Mouse (Mus musculus) stomach, embryonic 14.5 days (tissue): ENCODE measurements around the gene Dydc1. TPM values are rescaled to one million over a fixed set of nuclear protein-coding genes. Genes with fewer than 3 reads are reported as not detected.

Experiments used
- ATAC-seq: fragments of 200-750 bp; cut with Nextera tagmentation; 2 replicates; pipeline ENCODE4 v1.8.0; 2017; ENCODE audit warnings: low read depth, moderate TSS enrichment; ENCODE audit not compliant: insufficient number of reproducible peaks, insufficient read depth, low FRiP score
- H3K27ac ChIP-seq: fragments of 300-500 bp; sonication (generic); 2 replicates; pipeline ENCODE4 v1.5.1; 2014; ENCODE audit warnings: mild to moderate bottlenecking, low read length, moderate library complexity, mixed read lengths
- H3K27me3 ChIP-seq: fragments of 300-500 bp; sonication (generic); 2 replicates; pipeline ENCODE4 v1.6.1; 2014; ENCODE audit warnings: low read length, control low read depth, mixed read lengths; ENCODE audit not compliant: control insufficient read depth, insufficient read depth
- H3K36me3 ChIP-seq: fragments of 300-500 bp; sonication (generic); 2 replicates; pipeline ENCODE4 v1.6.1; 2014; ENCODE audit warnings: mild to moderate bottlenecking, control low read depth, low read length, moderate library complexity, mixed read lengths; ENCODE audit not compliant: control insufficient read depth, insufficient read depth
- H3K4me1 ChIP-seq: fragments of 300-500 bp; sonication (generic); 2 replicates; pipeline ENCODE4 v1.6.1; 2014; ENCODE audit warnings: low read length, control low read depth, mixed read lengths; ENCODE audit not compliant: control insufficient read depth, insufficient read depth
- H3K4me2 ChIP-seq: fragments of 300-500 bp; sonication (generic); replicated peaks from 2 replicates; pipeline ENCODE4 v1.6.1; 2014; ENCODE audit warnings: low read depth, low read length, control low read depth
- H3K4me3 ChIP-seq: fragments of 300-500 bp; sonication (generic); 2 replicates; pipeline ENCODE4 v1.5.1; 2014; ENCODE audit warnings: low read depth, low read length, control low read depth
- H3K9ac ChIP-seq: fragments of 300-500 bp; sonication (generic); replicated peaks from 2 replicates; pipeline ENCODE4 v1.6.1; 2014; ENCODE audit warnings: low read depth, mild to moderate bottlenecking, control low read depth, low read length, moderate library complexity, mixed read lengths
- H3K9me3 ChIP-seq: fragments of 300-500 bp; sonication (generic); 2 replicates; pipeline ENCODE4 v1.6.1; 2016; ENCODE audit warnings: low read depth, low read length, control low read depth; ENCODE audit not compliant: control insufficient read depth
- WGBS: fragments of 180-500 bp; shearing (Covaris S2); extraction: QIAGEN DNeasy Blood & Tissue Kit; methylation state at CpG from one replicate; pipeline ENCODE4 v1.1.7; 2014; 5-methylcytosine and 5-hydroxymethylcytosine counted together
- polyA plus RNA-seq: library from polyadenylated mRNA; unstranded; fragments of >200 nt; fragmentation: Nextera tagmentation; extraction: Ambion mirVana; gene quantifications from 2 replicates; pipeline ENCODE4 v1.2.1, GENCODE M21; 2014

The Dydc1 gene
- polyA plus RNA-seq, 1 experiment from 2014 or later, result not detected

DNA sequence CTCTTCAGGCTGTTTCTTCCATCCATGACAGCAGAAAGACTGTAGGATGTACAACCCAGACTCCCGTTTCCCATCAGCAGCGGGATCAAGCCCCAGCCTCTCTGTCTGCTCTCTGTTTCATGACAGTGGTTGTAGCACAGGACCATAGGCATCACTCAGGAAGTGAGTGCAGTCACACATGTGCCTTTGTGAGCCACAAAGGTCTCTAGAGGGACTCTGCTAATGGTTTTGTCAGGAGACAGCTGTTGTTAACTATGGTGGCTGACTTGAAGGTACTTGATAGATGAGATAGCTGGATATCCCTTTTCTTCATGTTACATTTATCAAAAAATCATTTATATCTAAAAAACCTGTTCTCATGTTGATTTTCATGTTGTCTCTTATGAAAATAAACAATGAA lies 9.7 kb downstream of the Dydc1 start:
- H3K4me2 ChIP-seq, result no peak overlapping the region
- no peak overlapping the region for H3K9ac ChIP-seq
- H3K27me3 ChIP-seq, result no peaks in the 10 kb centered on the region
- H3K4me1 ChIP-seq, result no peaks in the 10 kb centered on the region
- 77% methylated on average over 2 of the region's 2 CpGs for WGBS
- no peak overlapping the region for H3K27ac ChIP-seq
- H3K36me3 ChIP-seq, result no peaks in the 10 kb centered on the region
- ATAC-seq, result no peak
- H3K4me3 ChIP-seq, result no peak overlapping the region
- no peaks in the 10 kb centered on the region for H3K9me3 ChIP-seq

DNA sequence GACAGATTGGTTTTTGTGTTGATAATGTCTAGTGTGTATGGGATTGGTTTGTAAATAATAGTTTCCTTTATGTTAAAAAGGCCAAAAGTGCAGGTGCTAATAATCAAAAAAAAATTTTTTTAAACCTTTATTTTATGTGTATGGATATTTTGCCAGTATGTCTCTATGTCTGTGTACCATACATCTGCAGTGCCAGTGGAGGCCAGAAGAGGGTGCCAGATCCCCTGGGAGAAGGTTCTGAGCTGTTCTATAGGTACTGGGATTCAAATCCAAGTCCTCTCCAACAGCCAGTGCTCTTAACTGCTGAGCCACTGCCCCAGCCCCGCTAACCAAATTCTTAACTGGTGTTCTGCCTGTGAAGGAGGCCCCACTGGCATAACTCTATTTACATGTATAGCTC lies 14.8 kb downstream of the Dydc1 start:
- Histone ChIP-seq H3K27me3 (no peaks in the 10 kb centered on the region), H3K4me2 (no peak overlapping the region), H3K36me3 (no peaks in the 10 kb centered on the region), H3K4me1 (no peaks in the 10 kb centered on the region), H3K9ac (no peak overlapping the region), H3K27ac (no peak overlapping the region), H3K4me3 (no peak overlapping the region), H3K9me3 (no peaks in the 10 kb centered on the region)
- WGBS, result 79% methylated on average over 1 of the region's 1 CpGs
- no peak for ATAC-seq

DNA sequence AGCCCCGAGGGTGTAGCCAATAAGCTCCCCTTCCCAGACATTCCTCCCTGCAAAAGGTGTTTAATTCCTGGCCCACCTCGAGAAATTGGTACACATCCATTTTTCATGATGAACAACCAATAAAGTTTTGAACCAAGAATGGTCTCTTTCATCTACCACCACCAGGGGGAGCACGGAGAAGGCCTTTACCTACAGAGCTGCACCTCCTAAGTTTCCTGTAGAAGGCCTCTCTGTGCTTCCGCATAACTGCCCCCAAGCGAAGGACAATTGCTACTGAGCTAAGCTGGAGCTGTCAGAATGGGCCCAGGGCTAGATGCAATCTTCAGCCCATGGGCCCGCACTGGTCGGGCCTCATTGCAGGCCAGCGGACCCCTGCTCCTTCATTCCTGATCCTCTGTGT lies 18.1 kb downstream of the Dydc1 start:
- H3K4me1 ChIP-seq, result no peaks in the 10 kb centered on the region
- no peak overlapping the region for H3K27ac ChIP-seq
- WGBS, result 52% methylated on average over 8 of the region's 8 CpGs
- H3K27me3 ChIP-seq, result no peaks in the 10 kb centered on the region
- no peak for ATAC-seq
- H3K4me3 ChIP-seq, result no peak overlapping the region
- H3K9ac ChIP-seq, result no peak overlapping the region
- no peak overlapping the region for H3K4me2 ChIP-seq
- no peaks in the 10 kb centered on the region for H3K9me3 ChIP-seq
- no peaks in the 10 kb centered on the region for H3K36me3 ChIP-seq

DNA sequence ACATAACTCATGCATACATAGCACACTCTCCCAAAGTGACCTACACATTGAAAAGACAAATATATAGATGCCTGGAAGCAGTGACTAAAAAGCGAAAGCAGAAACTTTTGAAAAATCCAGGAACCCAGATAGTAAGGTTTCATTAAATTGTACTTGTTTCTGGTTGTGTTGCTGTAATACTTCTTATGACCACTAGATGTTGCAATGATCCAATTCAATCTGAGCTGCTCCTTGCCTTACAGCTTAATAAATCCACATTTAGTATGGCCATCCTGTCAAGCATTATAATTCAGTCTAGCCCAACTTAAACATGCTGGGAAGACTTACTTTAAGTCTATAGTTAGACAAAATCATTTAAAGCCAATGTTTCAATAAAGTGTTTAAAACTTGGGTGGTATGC lies 21.4 kb downstream of the Dydc1 start:
- Histone ChIP-seq H3K4me2 (no peak overlapping the region), H3K9ac (no peak overlapping the region), H3K4me1 (no peaks in the 10 kb centered on the region), H3K27me3 (no peaks in the 10 kb centered on the region), H3K9me3 (no peaks in the 10 kb centered on the region), H3K27ac (no peak overlapping the region), H3K36me3 (no peaks in the 10 kb centered on the region), H3K4me3 (no peak overlapping the region)
- 44% methylated on average over 1 of the region's 1 CpGs for WGBS
- ATAC-seq, result no peak

DNA sequence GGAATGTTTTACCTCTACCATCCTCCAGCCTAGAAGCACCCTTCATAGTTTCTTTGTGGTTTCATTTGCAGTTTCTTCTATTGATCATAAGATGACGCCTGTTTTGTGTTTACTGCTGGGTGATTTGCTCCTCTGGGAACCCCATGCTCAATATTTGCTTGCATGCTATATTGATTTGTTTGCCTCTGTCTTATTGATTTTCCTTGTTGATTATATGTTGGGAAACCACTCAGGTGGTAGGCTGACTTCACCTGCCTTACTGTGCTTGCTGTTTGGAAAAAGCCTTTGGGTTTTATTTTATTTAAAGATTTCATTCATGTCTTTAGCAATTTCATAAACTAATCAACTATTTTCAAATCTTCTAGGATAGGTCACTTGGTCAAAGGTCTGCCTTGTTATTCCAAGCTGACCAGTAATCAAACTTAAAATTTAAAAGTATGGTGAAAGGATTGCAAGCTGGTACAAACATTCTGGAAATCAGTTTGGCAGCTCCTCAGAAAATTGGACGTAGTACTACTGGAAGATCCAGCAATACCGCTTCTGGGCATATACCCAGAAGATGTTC lies 23.7 kb downstream of the Dydc1 start:
- no peak overlapping the region for H3K4me3 ChIP-seq
- H3K4me1 ChIP-seq, result no peaks in the 10 kb centered on the region

DNA sequence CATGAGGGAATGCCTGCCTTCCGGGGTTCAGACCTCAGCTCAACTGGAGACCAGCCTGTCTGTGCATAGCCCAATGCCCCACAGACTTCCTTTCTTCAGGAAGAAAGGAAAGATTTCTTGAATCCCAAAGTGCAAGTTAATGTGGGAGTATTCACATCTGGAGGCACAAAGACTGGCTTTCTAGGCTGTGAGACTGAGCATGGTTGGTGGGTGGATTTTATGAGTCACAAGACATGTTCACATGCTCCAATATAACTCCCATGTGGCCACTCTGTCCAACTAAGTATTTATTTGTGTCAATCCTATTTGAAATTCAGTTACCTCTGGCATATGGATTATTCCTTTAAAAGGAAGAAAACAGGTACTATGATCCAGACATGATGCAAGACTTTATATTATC lies 26.0 kb downstream of the Dydc1 start:
- H3K4me2 ChIP-seq, result no peak overlapping the region
- no peak overlapping the region for H3K27ac ChIP-seq
- 88% methylated on average over 1 of the region's 1 CpGs for WGBS
- no peaks in the 10 kb centered on the region for H3K27me3 ChIP-seq
- H3K36me3 ChIP-seq, result no peaks in the 10 kb centered on the region
- H3K4me3 ChIP-seq, result no peak overlapping the region
- H3K4me1 ChIP-seq, result no peaks in the 10 kb centered on the region
- no peak overlapping the region for H3K9ac ChIP-seq
- H3K9me3 ChIP-seq, result no peaks in the 10 kb centered on the region
- ATAC-seq, result no peak

More for the DNA sequence above, 23.7 kb downstream of the Dydc1 start:
- Histone ChIP-seq H3K36me3 (no peaks in the 10 kb centered on the region), H3K27me3 (no peaks in the 10 kb centered on the region), H3K27ac (no peak overlapping the region), H3K4me2 (no peak overlapping the region), H3K9me3 (no peaks in the 10 kb centered on the region), H3K9ac (no peak overlapping the region)
- 79% methylated on average over 3 of the region's 3 CpGs for WGBS
- ATAC-seq, result no peak

DNA sequence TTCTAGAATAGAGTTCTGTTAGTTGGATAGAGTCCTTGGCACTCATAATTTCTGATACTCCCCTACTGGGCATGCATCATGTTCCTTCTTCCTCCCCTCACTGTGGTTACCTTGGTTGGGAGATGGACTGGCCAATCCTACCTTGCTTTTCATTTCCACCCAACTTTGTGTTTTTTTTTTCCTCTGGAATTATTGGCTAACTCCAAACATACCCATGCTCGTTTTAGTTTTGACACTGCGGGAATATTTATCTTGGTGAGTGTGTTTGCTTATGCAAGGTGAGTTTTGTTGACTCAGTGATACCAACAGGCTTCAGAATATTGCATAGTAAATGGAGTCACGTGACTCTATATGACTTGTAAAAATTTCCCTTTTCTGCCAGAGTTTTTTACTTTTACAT lies 28.0 kb downstream of the Dydc1 start:
- H3K36me3 ChIP-seq, result no peaks in the 10 kb centered on the region

DNA sequence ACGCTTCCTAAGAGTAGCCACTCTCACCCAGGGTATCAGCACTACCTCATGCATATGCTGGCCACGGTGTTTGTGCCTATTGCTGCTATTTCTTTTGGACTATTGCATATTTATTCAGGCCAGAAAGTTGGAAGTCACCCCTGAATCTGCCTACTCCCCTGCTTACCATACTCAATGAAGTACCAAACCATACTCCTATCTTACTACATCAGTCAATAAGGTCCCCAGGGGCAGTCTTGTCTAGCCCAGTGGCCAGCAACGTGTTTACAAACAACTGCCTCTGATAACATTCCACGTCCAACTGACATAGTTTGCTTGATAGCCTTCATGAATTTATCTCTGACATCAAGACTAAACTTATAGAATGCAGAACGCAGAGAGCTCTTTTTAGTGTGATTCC lies 28.5 kb downstream of the Dydc1 start:
- Histone ChIP-seq H3K4me3 (no peak overlapping the region), H3K4me2 (no peak overlapping the region), H3K27ac (no peak overlapping the region), H3K27me3 (no peaks in the 10 kb centered on the region), H3K9me3 (no peaks in the 10 kb centered on the region), H3K9ac (no peak overlapping the region), H3K36me3 (no peaks in the 10 kb centered on the region), H3K4me1 (no peaks in the 10 kb centered on the region)
- 75% methylated on average over 5 of the region's 5 CpGs for WGBS
- ATAC-seq, result no peak

More for the DNA sequence above, 28.0 kb downstream of the Dydc1 start:
- H3K27ac ChIP-seq, result no peak overlapping the region
- 61% methylated on average over 3 of the region's 3 CpGs for WGBS
- H3K4me1 ChIP-seq, result no peaks in the 10 kb centered on the region
- no peak overlapping the region for H3K4me2 ChIP-seq
- no peak overlapping the region for H3K4me3 ChIP-seq
- no peaks in the 10 kb centered on the region for H3K9me3 ChIP-seq
- no peak for ATAC-seq
- no peaks in the 10 kb centered on the region for H3K27me3 ChIP-seq
- no peak overlapping the region for H3K9ac ChIP-seq

DNA sequence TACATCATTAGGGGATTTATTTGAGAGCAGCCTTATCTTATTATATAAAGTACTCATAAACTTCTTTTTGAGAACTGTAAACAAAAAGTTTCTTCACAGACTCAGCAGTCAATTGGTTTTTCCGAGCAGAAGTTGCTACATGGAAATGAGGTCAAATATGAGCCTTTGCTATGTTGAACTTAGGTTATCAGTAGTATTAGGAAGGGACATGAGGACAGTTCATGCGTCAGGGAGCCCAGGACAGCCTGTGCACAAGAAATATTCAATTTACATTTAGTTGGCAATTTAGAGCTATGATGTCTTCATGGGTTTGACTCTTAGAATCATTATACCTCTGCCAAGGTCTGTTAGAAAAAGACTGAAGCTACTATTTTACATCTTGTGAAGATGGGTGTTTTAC lies 29.6 kb downstream of the Dydc1 start:
- Histone ChIP-seq H3K4me1 (no peaks in the 10 kb centered on the region), H3K4me2 (no peak overlapping the region), H3K27ac (no peak overlapping the region), H3K36me3 (no peaks in the 10 kb centered on the region), H3K4me3 (no peak overlapping the region), H3K27me3 (no peaks in the 10 kb centered on the region), H3K9ac (no peak overlapping the region), H3K9me3 (no peaks in the 10 kb centered on the region)
- 53% methylated on average over 2 of the region's 2 CpGs for WGBS
- ATAC-seq, result no peak
